Mouse (Mus musculus) retina, postnatal 1 day (tissue): Measurements from ENCODE around the gene Caps2.
"Not testable (repeated sequence)": the region's sequence is repeated elsewhere in the genome, so short reads cannot be mapped to it uniquely, and the experiment has no call there.

Experiments used
- DNase-seq: peaks from one replicate; pipeline ENCODE4 v3.0.0-alpha.2; 2012

The Caps2 gene

GRCm38 (mm10) chr10:112163168-112163766, at the start of gene Caps2:
Caps2 (plus strand) TSS chr10:112163621.
- peak; percentile 83 for DNase-seq

DNA sequence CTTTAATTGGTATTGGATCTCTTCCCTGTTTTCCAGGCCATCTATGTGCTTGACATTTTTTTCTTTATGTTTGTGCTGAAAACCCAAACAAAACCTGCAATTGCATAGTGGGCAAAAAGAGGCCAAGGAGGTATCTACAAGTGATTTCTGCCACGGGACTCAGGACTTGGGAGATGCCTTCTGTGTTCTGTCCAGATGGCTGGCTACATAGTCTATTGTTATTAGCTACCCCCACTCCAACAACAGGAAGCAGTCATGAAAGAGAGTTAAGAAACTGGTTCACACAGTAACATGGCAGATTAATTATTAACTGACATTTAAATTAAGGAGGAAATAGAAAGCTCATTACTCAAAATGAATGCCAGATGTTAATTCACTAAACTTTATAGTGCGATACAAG, 38.3 kb upstream of the Caps2 start:
- peak; percentile 56 for DNase-seq

- DNase-seq = peak; percentile 46
Observed at GRCm38 (mm10) chr10:112127682-112128230, 35.7 kb upstream of the Caps2 start.

DNA sequence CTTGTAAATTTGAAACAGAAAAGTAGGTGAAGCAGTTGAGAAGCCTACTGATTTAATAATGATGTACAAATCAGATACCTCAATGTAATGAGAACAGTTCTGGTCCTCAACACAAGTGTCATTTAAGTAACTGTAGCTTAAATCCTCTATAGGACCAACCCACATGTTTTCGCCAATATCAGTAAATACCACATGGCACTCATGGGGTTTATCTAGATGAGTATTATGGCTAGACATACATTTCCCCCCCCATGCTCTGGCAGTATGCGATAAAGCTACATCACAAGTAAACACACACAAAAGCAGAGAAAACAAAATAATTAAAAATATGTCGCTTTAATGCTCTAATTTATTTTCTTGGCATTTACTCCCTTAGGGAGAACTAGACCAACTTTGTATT, 31.2 kb upstream of the Caps2 start:
- DNase-seq = no peak

DNA sequence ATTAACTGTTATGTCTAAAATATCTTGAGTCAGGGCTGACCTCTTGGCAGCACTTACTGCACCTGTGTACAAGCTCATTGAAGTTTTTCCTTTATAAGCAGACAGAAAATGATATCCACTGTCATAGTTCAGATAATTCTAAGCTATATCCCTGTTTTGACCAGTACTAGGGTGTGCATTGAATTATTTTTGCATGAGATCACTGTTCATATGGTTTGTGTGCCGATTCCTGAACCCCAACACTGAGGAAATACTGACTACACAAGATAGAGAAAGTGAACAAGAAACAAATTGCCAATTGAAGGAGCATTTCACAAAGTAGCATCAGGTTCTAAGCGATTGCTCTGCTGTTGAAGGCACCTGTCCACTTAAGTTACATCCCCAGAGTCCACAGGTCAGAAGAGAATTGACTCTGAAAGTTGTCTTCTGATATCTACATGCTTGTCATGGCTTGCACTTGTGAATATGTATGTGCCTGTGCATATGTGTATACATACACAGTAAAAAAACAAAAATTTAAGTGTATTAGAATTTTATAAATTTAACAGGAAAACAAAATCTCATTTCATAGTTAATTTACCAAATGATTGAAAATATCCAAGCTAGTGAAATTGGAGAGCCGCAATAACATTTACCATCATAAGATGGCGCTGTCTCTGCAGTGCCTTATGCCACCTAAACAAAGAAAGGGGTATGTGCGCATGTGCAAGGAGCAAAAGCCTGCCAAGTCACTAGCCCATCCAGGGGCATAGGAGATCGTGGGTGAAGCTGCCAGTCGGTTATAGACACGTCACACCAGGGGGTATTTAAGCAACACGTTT, 25.2 kb upstream of the Caps2 start:
- DNase-seq = peak; percentile 93

DNA sequence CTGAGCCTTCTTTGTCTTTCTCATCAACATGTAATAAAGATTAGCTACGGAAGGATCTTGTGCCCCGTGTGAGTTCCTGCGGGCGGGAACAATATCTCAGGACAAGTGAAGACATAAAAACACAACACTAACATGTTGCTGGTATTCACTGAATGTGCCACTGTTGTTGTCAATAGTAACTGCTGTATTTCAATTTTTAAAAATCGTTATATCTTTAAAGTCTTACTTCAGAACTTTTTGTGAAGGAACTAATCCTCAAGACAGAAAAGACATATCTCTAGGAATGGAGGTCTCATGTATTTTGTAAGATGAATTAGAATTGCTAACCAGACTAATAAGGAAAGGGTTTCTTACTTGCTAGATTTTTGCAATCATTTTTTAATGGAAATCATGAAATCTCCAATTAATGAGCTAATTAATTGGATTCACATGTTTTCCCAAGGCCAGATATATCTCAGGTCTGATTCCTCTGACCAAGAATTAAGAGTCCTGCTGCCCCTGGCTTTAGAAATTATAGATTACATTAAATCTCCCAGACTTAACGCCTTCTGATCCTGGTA, 24.5 kb upstream of the Caps2 start:
- DNase-seq = no peak

GRCm38 (mm10) chr10:112139834-112140233, 23.6 kb upstream of the Caps2 start:
- DNase-seq = no peak

GRCm38 (mm10) chr10:112159882-112160560, 3.4 kb upstream of the Caps2 start, which contains the start of gene Glipr1l3:
Glipr1l3 (minus strand) TSS chr10:112160327.
- peak; percentile 95 for DNase-seq

DNA sequence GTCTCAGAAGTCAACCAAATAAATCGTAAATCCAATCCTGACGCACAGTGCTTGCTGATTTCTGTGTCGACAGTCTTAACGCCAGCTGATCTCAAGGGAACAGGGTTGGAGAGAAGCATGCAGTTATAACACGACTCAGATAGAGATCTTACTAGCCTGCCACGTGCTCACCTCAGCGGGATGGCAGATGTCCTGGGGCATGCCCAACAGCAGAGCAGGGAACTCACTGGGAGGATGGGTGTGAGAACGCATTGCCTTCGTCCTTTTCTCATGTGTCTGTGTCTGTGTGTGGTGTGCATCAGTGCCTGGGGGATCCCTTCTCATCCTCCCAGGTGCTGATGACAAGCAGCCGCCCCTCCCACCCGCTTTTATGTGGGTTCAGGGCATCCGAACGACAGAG, 13.6 kb downstream of the Caps2 start:
- peak; percentile 36 for DNase-seq

GRCm38 (mm10) chr10:112193919-112194318, 30.5 kb downstream of the Caps2 start:
- DNase-seq = not testable (repeated sequence)

DNA sequence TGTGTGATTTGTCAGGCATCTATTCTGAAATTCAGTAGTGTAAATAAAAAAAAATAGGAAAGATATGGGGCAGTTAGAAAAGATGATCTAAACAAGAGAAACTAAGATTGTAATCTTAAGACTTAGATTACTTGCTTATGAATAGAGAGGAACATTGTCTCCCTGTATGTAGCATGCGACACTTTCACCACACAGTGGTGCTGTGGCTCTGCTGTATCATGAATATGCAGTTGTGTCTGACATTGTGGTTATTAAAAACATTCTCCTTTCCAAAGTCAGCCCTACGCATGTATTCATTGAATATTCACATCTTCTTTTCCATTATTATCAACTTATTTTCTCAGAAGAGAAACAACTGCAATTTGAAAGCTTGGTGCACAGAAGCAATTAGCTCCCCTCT, 40.0 kb downstream of the Caps2 start:
- peak; percentile 71 for DNase-seq

GRCm38 (mm10) chr10:112227073-112227472, 63.7 kb downstream of the Caps2 start:
- no peak for DNase-seq

DNA sequence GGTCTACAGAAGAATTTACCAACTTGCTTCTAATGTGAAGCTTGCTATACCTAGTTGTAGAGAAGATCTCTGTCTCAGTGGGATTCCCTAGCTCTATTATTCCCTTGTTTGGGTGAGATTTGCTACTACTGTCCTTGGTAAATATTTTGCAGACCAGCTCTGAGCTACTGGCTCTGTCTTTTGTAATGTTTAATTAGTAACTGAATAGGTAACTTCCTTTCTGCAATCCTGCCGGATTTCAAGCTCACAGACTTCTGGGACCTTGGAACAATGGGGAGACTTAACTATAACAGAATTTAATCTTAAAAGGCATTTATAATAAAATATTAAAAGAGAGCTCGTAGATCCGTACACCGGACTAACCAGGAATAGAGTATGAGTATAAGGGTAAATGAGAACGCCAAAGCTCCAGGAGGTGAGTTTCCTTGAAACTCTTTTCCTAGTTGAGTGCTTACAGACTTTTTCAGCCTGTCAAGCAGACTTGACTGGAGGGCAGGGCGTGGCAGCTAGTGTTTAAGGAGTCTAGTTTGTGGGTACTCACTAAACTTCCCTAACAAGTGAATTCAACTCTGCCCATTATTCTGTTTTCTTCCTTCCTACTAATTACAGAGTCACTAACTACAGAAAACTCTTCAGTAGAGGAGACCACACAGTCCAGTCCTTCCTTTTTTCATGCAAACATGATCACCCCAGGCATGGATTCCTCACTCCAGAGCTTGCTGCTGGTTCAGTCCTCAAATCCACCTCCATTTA, 65.8 kb downstream of the Caps2 start:
- DNase-seq = not testable (repeated sequence)

- DNase-seq = peak; percentile 60
Observed at GRCm38 (mm10) chr10:112232733-112233132, 69.3 kb downstream of the Caps2 start.

GRCm38 (mm10) chr10:112235396-112235940, 72.0 kb downstream of the Caps2 start:
- DNase-seq = peak; percentile 64

GRCm38 (mm10) chr10:112248273-112248672, 84.9 kb downstream of the Caps2 start:
- no peak for DNase-seq

DNA sequence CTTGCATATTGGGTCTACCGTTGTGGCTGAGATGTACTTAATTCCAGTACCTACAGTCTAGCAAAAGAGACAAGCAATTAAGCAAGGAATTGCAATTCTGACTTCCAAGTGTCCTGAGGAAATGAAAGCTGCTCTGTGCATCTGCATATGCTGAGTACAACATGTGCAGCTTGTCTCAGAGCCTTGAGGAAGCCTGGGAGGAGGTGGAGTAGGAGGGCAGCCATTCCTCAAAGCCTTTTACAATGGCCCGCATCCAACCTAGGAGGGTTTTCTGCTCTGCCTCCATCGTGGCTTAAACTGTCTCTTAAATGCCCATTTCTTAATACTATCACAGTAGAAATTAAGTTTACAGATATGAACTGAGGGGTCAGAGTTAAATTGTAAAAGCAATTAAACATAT, 100.0 kb downstream of the Caps2 start:
- no peak for DNase-seq
